ENCODE assay signal across 11 mouse cellular contexts in the genomic region with DNA sequence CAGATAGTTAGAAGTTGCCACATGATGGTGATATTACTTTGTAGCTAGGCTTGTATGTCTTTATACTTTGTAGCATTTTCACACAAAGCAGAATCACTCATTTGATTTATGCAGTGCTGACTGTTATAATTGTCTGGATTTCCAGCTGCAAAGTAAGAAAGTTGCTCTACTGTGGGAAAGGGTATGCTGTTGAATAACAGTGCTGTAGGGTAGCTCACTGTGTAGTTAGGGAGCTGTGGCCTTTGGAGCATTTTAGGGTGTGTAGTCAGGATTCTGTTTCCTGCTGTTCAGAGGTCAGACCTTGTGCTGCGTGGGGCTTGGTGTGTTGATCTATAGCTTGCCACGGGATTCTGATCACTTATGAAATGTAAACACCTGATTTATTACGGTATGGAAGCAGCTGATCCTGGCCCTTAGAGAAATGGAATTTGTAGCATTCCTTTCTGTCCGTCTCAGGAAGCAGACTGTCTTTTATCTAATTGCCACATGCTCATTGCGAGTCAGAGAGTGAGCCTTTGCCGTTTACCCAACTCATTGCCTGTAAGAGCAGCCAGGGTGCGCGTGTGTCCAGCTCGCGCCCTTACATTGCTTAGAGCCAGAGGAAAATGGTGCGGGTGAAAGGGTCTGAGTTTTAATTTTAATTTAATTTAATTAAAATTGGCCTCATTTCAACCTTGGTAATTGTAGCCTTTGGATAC. TPM values are rescaled to one million over a fixed set of nuclear protein-coding genes. Genes with fewer than 3 reads are reported as not detected.
DNase-seq lines count a peak whose midpoint lies in the region; ATAC-seq and TF ChIP-seq lines count a peak whose summit lies in the region.
"Had no signal": no experiment of that assay in that cellular context is flagged by ENCODE, and none has a peak within 500 bp of the region (broad histone marks: within the 10 kb centered on the region; RNA-seq: fewer than 3 reads in every experiment).

No protein-coding gene starts in this region.

- TF ChIP-seq POLR2A in kidney, adult 2 months (IDR thresholded peaks at IDR 0.05; ENCODE audit: low read depth, low read length) = no peak
- TF ChIP-seq POLR2A in brain, embryonic 14.5 days (IDR thresholded peaks at IDR 0.05; ENCODE audit: borderline replicate concordance, extremely low read depth, insufficient read depth, insufficient read length, poor library complexity, severe bottlenecking) = no peak
- no peak for TF ChIP-seq POLR2A in thymus, adult 2 months (IDR thresholded peaks at IDR 0.05; ENCODE audit: control insufficient read depth, extremely low read depth, insufficient read depth, low read length, poor library complexity)

- H3K4me3 ChIP-seq in kidney, adult 2 months (ENCODE audit: insufficient read depth, low read depth, low read length) = no peak overlapping the region; the same call in 1 of the 2 replicates
- no peak overlapping the region for H3K4me3 ChIP-seq in liver, embryonic 14.5 days (ENCODE audit: insufficient read depth in 1 of 2, low read depth in 2 of 2, low read length in 2 of 2)
- H3K4me3 ChIP-seq in thymus, adult 2 months (ENCODE audit: control insufficient read depth, insufficient read depth, low read length) = no peak overlapping the region

- H3K4me1 ChIP-seq in kidney, adult 2 months (ENCODE audit: control insufficient read depth, insufficient read depth, low read length) = no peaks in the 10 kb centered on the region
- peaks cover 0 to 9% of the 10 kb centered on the region in 2 experiments; a peak in 2 of 4 replicates for H3K4me1 ChIP-seq in liver, embryonic 14.5 days (replicated peaks; ENCODE audit: control insufficient read depth in 2 of 2, insufficient read depth in 2 of 2, low read length in 1 of 2)
- H3K4me1 ChIP-seq in thymus, adult 2 months (replicated peaks; ENCODE audit: control insufficient read depth, insufficient read depth, low read length) = no peaks in the 10 kb centered on the region

- TF ChIP-seq EP300 in liver, embryonic 14.5 days (IDR thresholded peaks at IDR 0.05; ENCODE audit: low read depth) = no peak

- H3K27me3 ChIP-seq in kidney, adult 2 months (replicated peaks; ENCODE audit: control insufficient read depth, insufficient read depth, low read length) = no peaks in the 10 kb centered on the region
- H3K27me3 ChIP-seq in liver, embryonic 14.5 days (ENCODE audit: control insufficient read depth, insufficient read depth, low read length) = no peaks in the 10 kb centered on the region
- no peaks in the 10 kb centered on the region for H3K27me3 ChIP-seq in thymus, adult 2 months (ENCODE audit: control insufficient read depth, insufficient read depth, low read length)

- WGBS in kidney, adult 2 months = 49% methylated on average over 11 of the region's 11 CpGs
- 51% methylated on average over 11 of the region's 11 CpGs for WGBS in liver, embryonic 14.5 days (ENCODE audit: insufficient replicate concordance)
- 93% methylated on average over 11 of the region's 11 CpGs for WGBS in thymus, adult 2 months

- H3K36me3 ChIP-seq in kidney, adult 2 months (ENCODE audit: control insufficient read depth, insufficient read depth, low read length) = no peaks in the 10 kb centered on the region; the same call in 1 of the 2 replicates
- H3K36me3 ChIP-seq in liver, embryonic 14.5 days (replicated peaks; ENCODE audit: control insufficient read depth, insufficient read depth, low read depth) = no peaks in the 10 kb centered on the region
- 0 out of 2 replicates have a peak, but pooled peaks cover 8% of the 10 kb centered on the region for H3K36me3 ChIP-seq in thymus, adult 2 months (ENCODE audit: control insufficient read depth, insufficient read depth, low read length)

- no peak for DNase-seq in kidney, adult 2 months
- DNase-seq in kidney, postnatal 10 days = no peak
- peak; percentile 62 for DNase-seq in Muller cell, postnatal 12 days (ENCODE audit: inconsistent ontology term)
- DNase-seq in brain, embryonic 14.5 days (ENCODE audit: low read depth) = peak; percentile 20
- no peak for DNase-seq in liver, embryonic 14.5 days (ENCODE audit: low read depth in 3 of 3, low spot score in 3 of 3)
- DNase-seq in thymus, adult 2 months = no peak
- no peak for DNase-seq in thymus, adult 18-20 months
- DNase-seq: left cerebral cortex, postnatal 4 days had no signal

- TF ChIP-seq CTCF in kidney, adult 2 months (conservative IDR thresholded peaks at IDR 0.05; ENCODE audit: insufficient read depth, insufficient read length, low read depth, low read length) = no peak; the same call in 1 of the 2 replicates
- no peak for TF ChIP-seq CTCF in brain, embryonic 14.5 days (IDR thresholded peaks at IDR 0.05; ENCODE audit: borderline replicate concordance, extremely low read depth, insufficient read depth, insufficient read length)
- no peak for TF ChIP-seq CTCF in liver, embryonic 14.5 days (IDR thresholded peaks at IDR 0.05; ENCODE audit: low read depth)
- TF ChIP-seq CTCF in thymus, adult 2 months (IDR thresholded peaks at IDR 0.05; ENCODE audit: borderline replicate concordance, control insufficient read depth, extremely low read depth, insufficient read depth, low read length, poor library complexity) = no peak

- no peak overlapping the region for H3K4me2 ChIP-seq in liver, embryonic 14.5 days (ENCODE audit: low read depth)

- H3K9ac ChIP-seq in liver, embryonic 14.5 days (replicated peaks) = no peak overlapping the region

- H3K27ac ChIP-seq in kidney, adult 2 months (ENCODE audit: insufficient read depth, low read depth, low read length) = peak overlapping the region; percentile 66
- H3K27ac ChIP-seq in liver, embryonic 14.5 days = no peak overlapping the region
- no peak overlapping the region for H3K27ac ChIP-seq in thymus, adult 2 months (ENCODE audit: control insufficient read depth, insufficient read depth, low read length)
- H3K27ac ChIP-seq: hindbrain, postnatal 0 days; macrophage had no signal

- peak; percentile 44; the same call in 1 of the 2 replicates for ATAC-seq in liver, embryonic 14.5 days (ENCODE audit: insufficient read depth)
- no peak for ATAC-seq in frontal cortex, adult (ENCODE audit: low TSS enrichment)
- ATAC-seq: hindbrain, postnatal 0 days had no signal

- H3K9me3 ChIP-seq in liver, embryonic 14.5 days (ENCODE audit: control insufficient read depth, low read length) = no peaks in the 10 kb centered on the region

RNA-seq across cellular contexts. Expression of gene Gpatch2, which starts 11.2 kb away (rescaled TPM):
- 8.0 and 9.0 TPM in 2 replicates for polyA plus RNA-seq in kidney, adult 2 months (2012; rRNA removed)
- polyA plus RNA-seq in brain, embryonic 14.5 days (2012; rRNA removed) = 19.4 and 20.2 TPM in 2 replicates
- polyA plus RNA-seq in liver, embryonic 14.5 days (2012; rRNA removed) = 3.0 and 4.0 TPM in 2 replicates
- 3.3 and 3.8 TPM in 2 replicates for polyA plus RNA-seq in liver, embryonic 14.5 days (2014; fragmentation: Nextera tagmentation; extraction: Ambion mirVana)
- polyA plus RNA-seq in thymus, adult 2 months (2012; rRNA removed) = 11.1 and 13.0 TPM in 2 replicates

RNA-seq across cellular contexts. Expression of gene Spata17, which starts 11.2 kb away (rescaled TPM):
- 1.6 and 2.6 TPM in 2 replicates for polyA plus RNA-seq in kidney, adult 2 months (2012; rRNA removed)
- polyA plus RNA-seq in brain, embryonic 14.5 days (2012; rRNA removed) = 0.83 and 0.96 TPM in 2 replicates
- polyA plus RNA-seq in liver, embryonic 14.5 days (2012; rRNA removed) = 0.06 and 0.12 TPM in 2 replicates
- polyA plus RNA-seq in liver, embryonic 14.5 days (2014; fragmentation: Nextera tagmentation; extraction: Ambion mirVana) = 0.09 and 0.10 TPM in 2 replicates
- polyA plus RNA-seq in thymus, adult 2 months (2012; rRNA removed) = 0.05 and 0.23 TPM in 2 replicates
- polyA plus RNA-seq: macrophage had no signal

Comparison
In these comparisons a context has a peak if more than half of its experiments do, and no peak if none do; other contexts are left out.
1. DNase-seq: peak in Muller cell, postnatal 12 days (single experiment) and brain, embryonic 14.5 days (single experiment); none in kidney, adult 2 months (single experiment), kidney, postnatal 10 days (single experiment), liver, embryonic 14.5 days (0 of 3), thymus, adult 2 months (single experiment) and thymus, adult 18-20 months (0 of 2).